Mouse (Mus musculus) hindbrain, embryonic 12.5 days (tissue): ENCODE data around the gene Snx15. TPM values are rescaled to one million over a fixed set of nuclear protein-coding genes. Genes with fewer than 3 reads are reported as not detected.
A peak's percentile ranks its signal among the peaks of the same experiment; 100 is the strongest.
"Not testable (repeated sequence)": the region's sequence is repeated elsewhere in the genome, so short reads cannot be mapped to it uniquely, and the experiment has no call there.

Experiments used
- ATAC-seq: fragments of 200-750 bp; cut with Nextera tagmentation; 2 replicates; pipeline ENCODE4 v1.8.0; 2017; ENCODE audit warnings: moderate TSS enrichment; ENCODE audit not compliant: low FRiP score
- H3K27ac ChIP-seq: fragments of 300-500 bp; sonication (generic); 2 replicates; pipeline ENCODE4 v1.5.1; 2016; ENCODE audit warnings: mild to moderate bottlenecking
- H3K27me3 ChIP-seq: fragments of 300-500 bp; sonication (generic); 2 replicates; pipeline ENCODE4 v1.6.1; 2016; ENCODE audit warnings: mild to moderate bottlenecking
- H3K36me3 ChIP-seq: fragments of 300-500 bp; sonication (generic); 2 replicates; pipeline ENCODE4 v1.6.1; 2016; ENCODE audit warnings: mild to moderate bottlenecking
- H3K4me1 ChIP-seq: fragments of 300-500 bp; sonication (generic); 2 replicates; pipeline ENCODE4 v1.6.1; 2016
- H3K4me2 ChIP-seq: fragments of 300-500 bp; sonication (generic); replicated peaks from 2 replicates; pipeline ENCODE4 v1.6.1; 2016; ENCODE audit warnings: mild to moderate bottlenecking
- H3K4me3 ChIP-seq: fragments of 300-500 bp; sonication (generic); 2 replicates; pipeline ENCODE4 v1.5.1; 2016; ENCODE audit warnings: mild to moderate bottlenecking
- H3K9ac ChIP-seq: fragments of 300-500 bp; sonication (generic); 2 replicates; pipeline ENCODE4 v1.6.1; 2016; ENCODE audit warnings: mild to moderate bottlenecking, moderate library complexity
- H3K9me3 ChIP-seq: fragments of 300-500 bp; sonication (generic); replicated peaks from 2 replicates; pipeline ENCODE4 v1.6.1; 2016; ENCODE audit warnings: mild to moderate bottlenecking
- WGBS: fragments of 180-500 bp; shearing (Covaris S2); methylation state at CpG from one replicate; pipeline ENCODE4 v1.1.7; 2016; 5-methylcytosine and 5-hydroxymethylcytosine counted together
- polyA plus RNA-seq: library from polyadenylated mRNA; unstranded; fragments of >200 nt; fragmentation: Nextera tagmentation; extraction: Ambion mirVana; gene quantifications from 2 replicates; pipeline ENCODE4 v1.2.1, GENCODE M21; 2016

The Snx15 gene
- polyA plus RNA-seq, 1 experiment from 2014 or later = 33.4 TPM

- WGBS = 93% methylated on average over 6 of the region's 6 CpGs
- Histone ChIP-seq H3K4me1 (peaks cover 10% of the 10 kb centered on the region), H3K9ac (peak overlapping the region; percentile 85), H3K9me3 (no peaks in the 10 kb centered on the region), H3K27me3 (no peaks in the 10 kb centered on the region), H3K4me2 (peak overlapping the region; percentile 72), H3K36me3 (peaks cover 30% of the 10 kb centered on the region), H3K27ac (0 out of 2 replicates have a peak overlapping the region, but pooled peaks have one; percentile 99), H3K4me3 (peak overlapping the region; percentile 68; the same call in 1 of the 2 replicates)
- no peak for ATAC-seq
Measured at GRCm38 (mm10) chr19:6139701-6140100, 11.6 kb upstream of the Snx15 start.

- H3K4me1 ChIP-seq = peaks cover 10% of the 10 kb centered on the region
- no peak overlapping the region for H3K4me2 ChIP-seq
- no peak overlapping the region for H3K27ac ChIP-seq
- peaks cover 38% of the 10 kb centered on the region for H3K36me3 ChIP-seq
- no peaks in the 10 kb centered on the region for H3K27me3 ChIP-seq
- no peaks in the 10 kb centered on the region for H3K9me3 ChIP-seq
- ATAC-seq = no peak
- no peak overlapping the region for H3K4me3 ChIP-seq
- 81% methylated on average over 3 of the region's 3 CpGs for WGBS
- no peak overlapping the region for H3K9ac ChIP-seq
Measured at GRCm38 (mm10) chr19:6136397-6136796, 8.3 kb upstream of the Snx15 start.

GRCm38 (mm10) chr19:6133197-6133596 lies 5.1 kb upstream of the Snx15 start:
- peaks cover 38% of the 10 kb centered on the region for H3K36me3 ChIP-seq
- not testable (repeated sequence) for H3K4me2 ChIP-seq, ATAC-seq, H3K4me1 ChIP-seq, H3K4me3 ChIP-seq, H3K9ac ChIP-seq, H3K9me3 ChIP-seq, H3K27ac ChIP-seq, H3K27me3 ChIP-seq
- WGBS = 55% methylated on average over 1 of the region's 1 CpGs

- H3K9me3 ChIP-seq = no peaks in the 10 kb centered on the region
- peaks cover 31% of the 10 kb centered on the region for H3K36me3 ChIP-seq
- no peak for ATAC-seq
- H3K27me3 ChIP-seq = no peaks in the 10 kb centered on the region
- H3K9ac ChIP-seq = 0 out of 2 replicates have a peak overlapping the region, but pooled peaks have one; percentile 15
- H3K4me2 ChIP-seq = no peak overlapping the region
- no peaks in the 10 kb centered on the region for H3K4me1 ChIP-seq
- 81% methylated on average over 7 of the region's 7 CpGs for WGBS
- no peak overlapping the region for H3K4me3 ChIP-seq
- no peak overlapping the region for H3K27ac ChIP-seq
Measured at GRCm38 (mm10) chr19:6132171-6132827, 4.2 kb upstream of the Snx15 start.

- H3K4me2 ChIP-seq, H3K27ac ChIP-seq, ATAC-seq, H3K9ac ChIP-seq, H3K4me3 ChIP-seq, H3K9me3 ChIP-seq, H3K27me3 ChIP-seq, H3K4me1 ChIP-seq: not testable (repeated sequence)
- WGBS = 77% methylated on average over 7 of the region's 7 CpGs
- H3K36me3 ChIP-seq = peaks cover 15% of the 10 kb centered on the region
Measured at GRCm38 (mm10) chr19:6130414-6131128, 2.5 kb upstream of the Snx15 start.

- Histone ChIP-seq H3K4me1 (peaks cover 5% of the 10 kb centered on the region), H3K36me3 (no peaks in the 10 kb centered on the region; the same call in 1 of the 2 replicates), H3K27me3 (no peaks in the 10 kb centered on the region), H3K4me2 (peak overlapping the region; percentile 52), H3K27ac (peak overlapping the region; percentile 82; the same call in 1 of the 2 replicates), H3K4me3 (peak overlapping the region; percentile 45), H3K9me3 (no peaks in the 10 kb centered on the region), H3K9ac (0 out of 2 replicates have a peak overlapping the region, but pooled peaks have one; percentile 58)
- 79% methylated on average over 10 of the region's 10 CpGs for WGBS
- no peak for ATAC-seq
Measured at GRCm38 (mm10) chr19:6126789-6127580, 1.1 kb downstream of the Snx15 start.

- WGBS = 18% methylated on average over 4 of the region's 4 CpGs
- peaks cover 9% of the 10 kb centered on the region for H3K4me1 ChIP-seq
- no peak overlapping the region for H3K4me2 ChIP-seq
- H3K9ac ChIP-seq = no peak overlapping the region
- no peak for ATAC-seq
- H3K36me3 ChIP-seq = peaks cover 4% of the 10 kb centered on the region
- H3K9me3 ChIP-seq = no peaks in the 10 kb centered on the region
- H3K27me3 ChIP-seq = no peaks in the 10 kb centered on the region
- H3K4me3 ChIP-seq = no peak overlapping the region
- no peak overlapping the region for H3K27ac ChIP-seq
Measured at GRCm38 (mm10) chr19:6126289-6126688, 1.8 kb downstream of the Snx15 start.

GRCm38 (mm10) chr19:6124898-6125297 lies 3.2 kb downstream of the Snx15 start:
- H3K9me3 ChIP-seq = no peaks in the 10 kb centered on the region
- H3K36me3 ChIP-seq = peaks cover 7% of the 10 kb centered on the region
- no peak for ATAC-seq
- no peak overlapping the region for H3K27ac ChIP-seq
- no peak overlapping the region for H3K9ac ChIP-seq
- H3K4me3 ChIP-seq = no peak overlapping the region
- no peaks in the 10 kb centered on the region for H3K27me3 ChIP-seq
- 85% methylated on average over 2 of the region's 2 CpGs for WGBS
- peaks cover 9% of the 10 kb centered on the region for H3K4me1 ChIP-seq
- no peak overlapping the region for H3K4me2 ChIP-seq

- H3K36me3 ChIP-seq = peaks cover 7% of the 10 kb centered on the region
- peaks cover 18% of the 10 kb centered on the region for H3K4me1 ChIP-seq
- WGBS = 64% methylated on average over 8 of the region's 8 CpGs
- peak overlapping the region; percentile 23; the same call in 1 of the 2 replicates for H3K27ac ChIP-seq
- no peaks in the 10 kb centered on the region for H3K27me3 ChIP-seq
- no peak overlapping the region for H3K4me2 ChIP-seq
- ATAC-seq = no peak
- no peaks in the 10 kb centered on the region for H3K9me3 ChIP-seq
- H3K4me3 ChIP-seq = no peak overlapping the region
- no peak overlapping the region for H3K9ac ChIP-seq
Measured at GRCm38 (mm10) chr19:6123330-6123729, 4.8 kb downstream of the Snx15 start.

GRCm38 (mm10) chr19:6121761-6122160 lies 6.3 kb downstream of the Snx15 start:
- H3K9me3 ChIP-seq = no peaks in the 10 kb centered on the region
- H3K36me3 ChIP-seq = peaks cover 7% of the 10 kb centered on the region
- 27% methylated on average over 16 of the region's 19 CpGs for WGBS
- H3K27me3 ChIP-seq = no peaks in the 10 kb centered on the region
- H3K9ac ChIP-seq = no peak overlapping the region
- peaks cover 28% of the 10 kb centered on the region for H3K4me1 ChIP-seq
- H3K27ac ChIP-seq = no peak overlapping the region
- no peak for ATAC-seq
- H3K4me2 ChIP-seq = 0 out of 2 replicates have a peak overlapping the region, but pooled peaks have one; percentile 15
- H3K4me3 ChIP-seq = no peak overlapping the region

- Histone ChIP-seq H3K4me1 (peaks cover 35% of the 10 kb centered on the region), H3K4me2 (peak overlapping the region; percentile 80), H3K27ac (peak overlapping the region; percentile 93), H3K36me3 (peaks cover 32% of the 10 kb centered on the region), H3K27me3 (no peaks in the 10 kb centered on the region), H3K4me3 (peak overlapping the region; percentile 86), H3K9me3 (no peaks in the 10 kb centered on the region), H3K9ac (peak overlapping the region; percentile 60)
- peak; percentile 65 for ATAC-seq
- WGBS = 2% methylated on average over 8 of the region's 8 CpGs
Measured at GRCm38 (mm10) chr19:6118677-6119185, 9.4 kb downstream of the Snx15 start.
